Mouse (Mus musculus): ENCODE measurements around the gene Eno2. TPM values are rescaled to one million over a fixed set of nuclear protein-coding genes. Genes with fewer than 3 reads are reported as not detected.
A peak's percentile ranks its signal among the peaks of the same experiment; 100 is the strongest.
"Not testable (repeated sequence)": the region's sequence is repeated elsewhere in the genome, so short reads cannot be mapped to it uniquely, and the experiment has no call there.

The Eno2 gene
- polyA plus RNA-seq, 1 experiment from 2014 or later: 2.6 TPM

- ATAC-seq (replicated peaks; ENCODE audit: low FRiP score): peak; percentile 47
These were observed 32.9 kb upstream of the Eno2 start for GRCm38 (mm10) chr6:124802400-124802799.

GRCm38 (mm10) chr6:124796200-124796599, 26.7 kb upstream of the Eno2 start:
- WGBS: 90% methylated on average over 2 of the region's 2 CpGs

More at GRCm38 (mm10) chr6:124802400-124802799, 32.9 kb upstream of the Eno2 start:
- not testable (repeated sequence) for DNase-seq (ENCODE audit: low spot score); H3K9me3 ChIP-seq (ENCODE audit: control insufficient read depth, low read length); H3K36me3 ChIP-seq (ENCODE audit: control insufficient read depth, insufficient read depth, low read length); H3K27me3 ChIP-seq (replicated peaks; ENCODE audit: control insufficient read depth, insufficient read depth, low read length)
- Histone ChIP-seq H3K4me3 (ENCODE audit: low read depth, low read length) (peak overlapping the region; percentile 28), H3K4me1 (replicated peaks; ENCODE audit: control insufficient read depth, insufficient read depth, low read length) (peaks cover 13% of the 10 kb centered on the region), H3K9ac (ENCODE audit: low read depth, low read length) (peak overlapping the region; percentile 55), H3K4me2 (peak overlapping the region; percentile 65), H3K27ac (ENCODE audit: low read depth, low read length) (peak overlapping the region; percentile 77)
- WGBS: 13% methylated on average over 4 of the region's 9 CpGs

GRCm38 (mm10) chr6:124795781-124796180, 26.3 kb upstream of the Eno2 start:
- no peak for DNase-seq (ENCODE audit: low spot score)
- H3K9ac ChIP-seq (ENCODE audit: low read depth, low read length): no peak overlapping the region
- H3K9me3 ChIP-seq (ENCODE audit: control insufficient read depth, low read length): no peaks in the 10 kb centered on the region
- no peak overlapping the region for H3K4me3 ChIP-seq (ENCODE audit: low read depth, low read length)
- no peaks in the 10 kb centered on the region for H3K27me3 ChIP-seq (replicated peaks; ENCODE audit: control insufficient read depth, insufficient read depth, low read length)
- peak overlapping the region; percentile 34; the same call in 1 of the 2 replicates for H3K27ac ChIP-seq (ENCODE audit: low read depth, low read length)
- ATAC-seq (replicated peaks; ENCODE audit: low FRiP score): no peak
- 0 out of 2 replicates have a peak, but pooled peaks cover 5% of the 10 kb centered on the region for H3K4me1 ChIP-seq (replicated peaks; ENCODE audit: control insufficient read depth, insufficient read depth, low read length)
- 81% methylated on average over 4 of the region's 4 CpGs for WGBS
- H3K4me2 ChIP-seq: no peak overlapping the region
- H3K36me3 ChIP-seq (ENCODE audit: control insufficient read depth, insufficient read depth, low read length): no peaks in the 10 kb centered on the region

More at GRCm38 (mm10) chr6:124796200-124796599, 26.7 kb upstream of the Eno2 start:
- no peaks in the 10 kb centered on the region for H3K9me3 ChIP-seq (ENCODE audit: control insufficient read depth, low read length)
- no peak overlapping the region for H3K4me3 ChIP-seq (ENCODE audit: low read depth, low read length)
- H3K27me3 ChIP-seq (replicated peaks; ENCODE audit: control insufficient read depth, insufficient read depth, low read length): no peaks in the 10 kb centered on the region
- no peaks in the 10 kb centered on the region for H3K36me3 ChIP-seq (ENCODE audit: control insufficient read depth, insufficient read depth, low read length)
- H3K27ac ChIP-seq (ENCODE audit: low read depth, low read length): peak overlapping the region; percentile 34; the same call in 1 of the 2 replicates
- ATAC-seq (replicated peaks; ENCODE audit: low FRiP score) (no peak), DNase-seq (ENCODE audit: low spot score) (no peak)
- no peak overlapping the region for H3K9ac ChIP-seq (ENCODE audit: low read depth, low read length)
- H3K4me2 ChIP-seq: no peak overlapping the region
- 0 out of 2 replicates have a peak, but pooled peaks cover 5% of the 10 kb centered on the region for H3K4me1 ChIP-seq (replicated peaks; ENCODE audit: control insufficient read depth, insufficient read depth, low read length)

- H3K9ac ChIP-seq (ENCODE audit: low read depth, low read length): no peak overlapping the region
- DNase-seq (ENCODE audit: low spot score) (no peak), ATAC-seq (replicated peaks; ENCODE audit: low FRiP score) (no peak)
- WGBS: 86% methylated on average over 3 of the region's 3 CpGs
- no peaks in the 10 kb centered on the region for H3K27me3 ChIP-seq (replicated peaks; ENCODE audit: control insufficient read depth, insufficient read depth, low read length)
- no peak overlapping the region for H3K4me2 ChIP-seq
- no peak overlapping the region for H3K27ac ChIP-seq (ENCODE audit: low read depth, low read length)
- no peaks in the 10 kb centered on the region for H3K9me3 ChIP-seq (ENCODE audit: control insufficient read depth, low read length)
- H3K4me1 ChIP-seq (replicated peaks; ENCODE audit: control insufficient read depth, insufficient read depth, low read length): peaks cover 5% of the 10 kb centered on the region; the same call in 1 of the 2 replicates
- no peak overlapping the region for H3K4me3 ChIP-seq (ENCODE audit: low read depth, low read length)
- H3K36me3 ChIP-seq (ENCODE audit: control insufficient read depth, insufficient read depth, low read length): no peaks in the 10 kb centered on the region
These were observed 22.4 kb upstream of the Eno2 start for GRCm38 (mm10) chr6:124791911-124792310.

GRCm38 (mm10) chr6:124790121-124790520, 20.6 kb upstream of the Eno2 start:
- H3K36me3 ChIP-seq (ENCODE audit: control insufficient read depth, insufficient read depth, low read length): no peaks in the 10 kb centered on the region
- H3K27me3 ChIP-seq (replicated peaks; ENCODE audit: control insufficient read depth, insufficient read depth, low read length): no peaks in the 10 kb centered on the region
- no peak overlapping the region for H3K4me3 ChIP-seq (ENCODE audit: low read depth, low read length)
- H3K9ac ChIP-seq (ENCODE audit: low read depth, low read length): no peak overlapping the region
- H3K4me1 ChIP-seq (replicated peaks; ENCODE audit: control insufficient read depth, insufficient read depth, low read length): no peaks in the 10 kb centered on the region; the same call in 1 of the 2 replicates
- ATAC-seq (replicated peaks; ENCODE audit: low FRiP score): no peak
- no peak for DNase-seq (ENCODE audit: low spot score)
- no peaks in the 10 kb centered on the region for H3K9me3 ChIP-seq (ENCODE audit: control insufficient read depth, low read length)
- H3K27ac ChIP-seq (ENCODE audit: low read depth, low read length): no peak overlapping the region
- no peak overlapping the region for H3K4me2 ChIP-seq
- WGBS: 67% methylated on average over 4 of the region's 4 CpGs

GRCm38 (mm10) chr6:124789519-124789918, 20.0 kb upstream of the Eno2 start:
- no peak overlapping the region for H3K9ac ChIP-seq (ENCODE audit: low read depth, low read length)
- H3K27ac ChIP-seq (ENCODE audit: low read depth, low read length): no peak overlapping the region
- DNase-seq (ENCODE audit: low spot score) (no peak), ATAC-seq (replicated peaks; ENCODE audit: low FRiP score) (no peak)
- no peaks in the 10 kb centered on the region for H3K27me3 ChIP-seq (replicated peaks; ENCODE audit: control insufficient read depth, insufficient read depth, low read length)
- H3K4me2 ChIP-seq: no peak overlapping the region
- H3K9me3 ChIP-seq (ENCODE audit: control insufficient read depth, low read length): no peaks in the 10 kb centered on the region
- 88% methylated on average over 4 of the region's 4 CpGs for WGBS
- H3K36me3 ChIP-seq (ENCODE audit: control insufficient read depth, insufficient read depth, low read length): no peaks in the 10 kb centered on the region
- no peak overlapping the region for H3K4me3 ChIP-seq (ENCODE audit: low read depth, low read length)
- H3K4me1 ChIP-seq (replicated peaks; ENCODE audit: control insufficient read depth, insufficient read depth, low read length): no peaks in the 10 kb centered on the region; the same call in 1 of the 2 replicates

- no peaks in the 10 kb centered on the region for H3K36me3 ChIP-seq (ENCODE audit: control insufficient read depth, insufficient read depth, low read length)
- no peak overlapping the region for H3K27ac ChIP-seq (ENCODE audit: low read depth, low read length)
- H3K4me1 ChIP-seq (replicated peaks; ENCODE audit: control insufficient read depth, insufficient read depth, low read length): no peaks in the 10 kb centered on the region; the same call in 1 of the 2 replicates
- H3K9me3 ChIP-seq (ENCODE audit: control insufficient read depth, low read length): no peaks in the 10 kb centered on the region
- no peak overlapping the region for H3K4me3 ChIP-seq (ENCODE audit: low read depth, low read length)
- ATAC-seq (replicated peaks; ENCODE audit: low FRiP score) (no peak), DNase-seq (ENCODE audit: low spot score) (no peak)
- no peaks in the 10 kb centered on the region for H3K27me3 ChIP-seq (replicated peaks; ENCODE audit: control insufficient read depth, insufficient read depth, low read length)
- WGBS: 77% methylated on average over 10 of the region's 10 CpGs
- H3K4me2 ChIP-seq: no peak overlapping the region
- no peak overlapping the region for H3K9ac ChIP-seq (ENCODE audit: low read depth, low read length)
These were observed 18.2 kb upstream of the Eno2 start for GRCm38 (mm10) chr6:124787722-124788121.

- no peaks in the 10 kb centered on the region for H3K36me3 ChIP-seq (ENCODE audit: control insufficient read depth, insufficient read depth, low read length)
- H3K27me3 ChIP-seq (replicated peaks; ENCODE audit: control insufficient read depth, insufficient read depth, low read length): no peaks in the 10 kb centered on the region
- H3K4me1 ChIP-seq (replicated peaks; ENCODE audit: control insufficient read depth, insufficient read depth, low read length): no peaks in the 10 kb centered on the region; the same call in 1 of the 2 replicates
- H3K9ac ChIP-seq (ENCODE audit: low read depth, low read length): no peak overlapping the region
- ATAC-seq (replicated peaks; ENCODE audit: low FRiP score) (no peak), DNase-seq (ENCODE audit: low spot score) (no peak)
- H3K27ac ChIP-seq (ENCODE audit: low read depth, low read length): no peak overlapping the region
- no peak overlapping the region for H3K4me2 ChIP-seq
- no peaks in the 10 kb centered on the region for H3K9me3 ChIP-seq (ENCODE audit: control insufficient read depth, low read length)
- H3K4me3 ChIP-seq (ENCODE audit: low read depth, low read length): no peak overlapping the region
- WGBS: 47% methylated on average over 8 of the region's 8 CpGs
These were observed 17.4 kb upstream of the Eno2 start for GRCm38 (mm10) chr6:124786756-124787420.

GRCm38 (mm10) chr6:124782436-124782835, 13.0 kb upstream of the Eno2 start:
- peaks cover 32% of the 10 kb centered on the region for H3K27me3 ChIP-seq (replicated peaks; ENCODE audit: control insufficient read depth, insufficient read depth, low read length)
- no peak overlapping the region for H3K9ac ChIP-seq (ENCODE audit: low read depth, low read length)

More at GRCm38 (mm10) chr6:124782436-124782835, 13.0 kb upstream of the Eno2 start:
- DNase-seq (ENCODE audit: low spot score) (no peak), ATAC-seq (replicated peaks; ENCODE audit: low FRiP score) (no peak)
- Histone ChIP-seq H3K27ac (ENCODE audit: low read depth, low read length) (no peak overlapping the region), H3K9me3 (ENCODE audit: control insufficient read depth, low read length) (no peaks in the 10 kb centered on the region), H3K36me3 (ENCODE audit: control insufficient read depth, insufficient read depth, low read length) (no peaks in the 10 kb centered on the region), H3K4me2 (peak overlapping the region; percentile 39; the same call in 1 of the 2 replicates), H3K4me3 (ENCODE audit: low read depth, low read length) (peak overlapping the region; percentile 23), H3K4me1 (replicated peaks; ENCODE audit: control insufficient read depth, insufficient read depth, low read length) (no peaks in the 10 kb centered on the region)
- WGBS: 22% methylated on average over 6 of the region's 6 CpGs
